Mouse (Mus musculus) embryonic stem cell, embryonic (primary cell): ENCODE measurements around the gene Pigk.
"Not testable (repeated sequence)": the region's sequence is repeated elsewhere in the genome, so short reads cannot be mapped to it uniquely, and the experiment has no call there.

Experiments
- CTCF ChIA-PET, 4 experiments: fragments of 300-600 bp in 2 of 4; fragments of 350-600 bp in 2 of 4; sonication (Branson Sonifier 250); formaldehyde crosslinking; loops; one replicate each; lab custom pipeline; 2022; ENCODE audit warnings: inconsistent platforms in 2 of 4; lab: Charles Lee
- POLR2A ChIA-PET, 4 experiments: fragments of 300-600 bp in 2 of 4; fragments of 350-600 bp in 2 of 4; sonication (Branson Sonifier 250); formaldehyde crosslinking; loops; one replicate each; lab custom pipeline; 2022; ENCODE audit warnings: antibody characterized with exemption in 4 of 4, inconsistent platforms in 1 of 4; lab: Charles Lee

The Pigk gene

GRCm38 (mm10) chr3:152713991-152714902 is at the start of gene Pigk:
Gene Pigk (plus strand): TSS chr3:152714100.
- ChIA-PET CTCF (no interaction called here), POLR2A (interaction anchor here in 3 of 4 experiments (0.6 to 1.6 kb wide), 4 partner anchors 9 to 1481 kb away, joined by 3 to 8 read pairs (median 3); no protein-coding TSS in a partner anchor)

- ChIA-PET CTCF (interaction anchor here in 2 of 4 experiments (0.5 to 0.9 kb wide), 2 partner anchors 192 to 290 kb away, joined by 3 to 4 read pairs; no protein-coding TSS in a partner anchor), POLR2A (interaction anchor here in 3 of 4 experiments (0.6 to 1.8 kb wide), 12 partner anchors 8 to 270 kb away, joined by 3 to 6 read pairs (median 4); no protein-coding TSS in a partner anchor)
These were observed 46.9 kb upstream of the Pigk start for GRCm38 (mm10) chr3:152666991-152667355.

- ChIA-PET POLR2A (interaction anchor here (0.6 to 1.8 kb wide), 14 partner anchors 10 to 1279 kb away, joined by 3 to 6 read pairs (median 4); no protein-coding TSS in a partner anchor), CTCF (interaction anchor here in 2 of 4 experiments (0.7 to 0.9 kb wide), 3 partner anchors 9 to 193 kb away, joined by 3 to 4 read pairs (median 3); no protein-coding TSS in a partner anchor)
These were observed 46.3 kb upstream of the Pigk start for GRCm38 (mm10) chr3:152667356-152668211.

GRCm38 (mm10) chr3:152668239-152668638 is 45.7 kb upstream of the Pigk start, which contains the start of gene Ak5:
Gene Ak5 (minus strand): TSS chr3:152668360.
- ChIA-PET POLR2A (interaction anchor here in 3 of 4 experiments (0.6 to 1.7 kb wide), 7 partner anchors 9 to 1279 kb away, joined by 3 to 6 read pairs (median 4); no protein-coding TSS in a partner anchor), CTCF (interaction anchor here in 3 of 4 experiments (0.6 to 1.1 kb wide), 4 partner anchors 9 to 65 kb away, joined by 3 to 6 read pairs (median 3); no protein-coding TSS in a partner anchor)

- POLR2A ChIA-PET = interaction anchor here in 2 of 4 experiments (0.7 to 1.7 kb wide), 3 partner anchors 10 to 194 kb away, joined by 3 to 6 read pairs (median 3); no protein-coding TSS in a partner anchor
- CTCF ChIA-PET = interaction anchor here in 2 of 4 experiments (0.6 to 1.1 kb wide), 3 partner anchors 10 to 64 kb away, joined by 3 to 6 read pairs (median 3); no protein-coding TSS in a partner anchor
These were observed 45.1 kb upstream of the Pigk start for GRCm38 (mm10) chr3:152668793-152669192.

GRCm38 (mm10) chr3:152669783-152670182 is 44.1 kb upstream of the Pigk start:
- ChIA-PET POLR2A (interaction anchor here in 1 of 4 experiments (2.1 kb wide), 1 partner anchor 9 kb away, joined by 4 read pairs; no protein-coding TSS in a partner anchor), CTCF (interaction anchor here in 2 of 4 experiments (0.6 kb wide), 2 partner anchors 852 to 1006 kb away, joined by 3 to 4 read pairs; no protein-coding TSS in a partner anchor)

- CTCF ChIA-PET = no interaction called here
- POLR2A ChIA-PET = interaction anchor here in 1 of 4 experiments (0.9 kb wide), 1 partner anchor 8 kb away, joined by 3 read pairs; no protein-coding TSS in a partner anchor
These were observed 39.2 kb upstream of the Pigk start for GRCm38 (mm10) chr3:152674663-152675062.

- ChIA-PET CTCF (no interaction called here), POLR2A (no interaction called here)
These were observed 25.4 kb upstream of the Pigk start for GRCm38 (mm10) chr3:152688532-152688931.

GRCm38 (mm10) chr3:152689105-152689504 is 24.8 kb upstream of the Pigk start:
- POLR2A ChIA-PET = no interaction called here
- CTCF ChIA-PET = no interaction called here

GRCm38 (mm10) chr3:152694950-152695349 is 18.9 kb upstream of the Pigk start:
- POLR2A ChIA-PET = no interaction called here

GRCm38 (mm10) chr3:152698017-152698416 is 15.9 kb upstream of the Pigk start:
- POLR2A ChIA-PET = interaction anchor here in 2 of 4 experiments (0.5 to 1.4 kb wide), 2 partner anchors 10 to 227 kb away, joined by 3 to 5 read pairs; no protein-coding TSS in a partner anchor
- CTCF ChIA-PET = no interaction called here

More at GRCm38 (mm10) chr3:152694950-152695349, 18.9 kb upstream of the Pigk start:
- CTCF ChIA-PET = no interaction called here

GRCm38 (mm10) chr3:152699261-152699660 is 14.6 kb upstream of the Pigk start:
- POLR2A ChIA-PET = no interaction called here
- CTCF ChIA-PET = no interaction called here

GRCm38 (mm10) chr3:152701536-152701935 is 12.4 kb upstream of the Pigk start:
- CTCF ChIA-PET = not testable (repeated sequence)
- POLR2A ChIA-PET = interaction anchor here in 2 of 4 experiments (1.1 to 1.5 kb wide), 2 partner anchors 35 to 221 kb away, joined by 3 to 5 read pairs; no protein-coding TSS in a partner anchor

- POLR2A ChIA-PET = interaction anchor here (0.7 to 1.5 kb wide), 9 partner anchors 13 to 437 kb away, joined by 3 to 8 read pairs (median 4); no protein-coding TSS in a partner anchor
- CTCF ChIA-PET = interaction anchor here in 1 of 4 experiments (1.3 to 1.5 kb wide), 2 partner anchors 17 to 228 kb away, joined by 5 to 8 read pairs; no protein-coding TSS in a partner anchor
These were observed 11.5 kb upstream of the Pigk start for GRCm38 (mm10) chr3:152702274-152702843.

- ChIA-PET CTCF (no interaction called here), POLR2A (no interaction called here)
These were observed 8.1 kb upstream of the Pigk start for GRCm38 (mm10) chr3:152705826-152706225.

- POLR2A ChIA-PET = interaction anchor here in 1 of 4 experiments (1.1 kb wide), 1 partner anchor 9 kb away, joined by 3 read pairs; no protein-coding TSS in a partner anchor
- CTCF ChIA-PET = interaction anchor here in 1 of 4 experiments (0.6 kb wide), 1 partner anchor 291 kb away, joined by 4 read pairs; no protein-coding TSS in a partner anchor
These were observed 7.0 kb upstream of the Pigk start for GRCm38 (mm10) chr3:152706901-152707300.

GRCm38 (mm10) chr3:152707321-152707823 is 6.5 kb upstream of the Pigk start:
- ChIA-PET CTCF (interaction anchor here in 1 of 4 experiments (0.6 kb wide), 1 partner anchor 290 kb away, joined by 4 read pairs; no protein-coding TSS in a partner anchor), POLR2A (interaction anchor here in 1 of 4 experiments (1.1 kb wide), 1 partner anchor 10 kb away, joined by 3 read pairs; no protein-coding TSS in a partner anchor)
